Mouse (Mus musculus): ENCODE results near the gene Vasn. TPM values are rescaled to one million over a fixed set of nuclear protein-coding genes. Genes with fewer than 3 reads are reported as not detected.
"Not testable (repeated sequence)": the region's sequence is repeated elsewhere in the genome, so short reads cannot be mapped to it uniquely, and the experiment has no call there.

Gene Vasn
- polyA plus RNA-seq, 1 experiment = 8.1 TPM

GRCm38 (mm10) chr16:4667190-4667808 lies 27.6 kb downstream of the Vasn start:
- 55% methylated on average over 3 of the region's 3 CpGs for WGBS
- Histone ChIP-seq H3K4me1 (replicated peaks; ENCODE audit: control insufficient read depth, insufficient read depth, low read length) (no peaks in the 10 kb centered on the region), H3K27me3 (ENCODE audit: control insufficient read depth, insufficient read depth, low read length) (no peaks in the 10 kb centered on the region), H3K36me3 (ENCODE audit: control insufficient read depth, insufficient read depth, low read length) (peaks cover 72% of the 10 kb centered on the region), H3K27ac (ENCODE audit: control insufficient read depth, insufficient read depth, low read length) (no peak overlapping the region), H3K4me3 (ENCODE audit: control insufficient read depth, insufficient read depth, low read length) (no peak overlapping the region)
- peak; percentile 85 for DNase-seq
- TF ChIP-seq POLR2A (IDR thresholded peaks at IDR 0.05; ENCODE audit: control insufficient read depth, extremely low read depth, insufficient read depth, low read length, poor library complexity) (no peak), CTCF (IDR thresholded peaks at IDR 0.05; ENCODE audit: borderline replicate concordance, control insufficient read depth, extremely low read depth, insufficient read depth, low read length, poor library complexity) (peak; percentile 93; the same call in 1 of the 2 replicates)

GRCm38 (mm10) chr16:4670317-4670716 lies 30.6 kb downstream of the Vasn start:
- 96% methylated on average over 5 of the region's 5 CpGs for WGBS
- no peak for DNase-seq
- no peak overlapping the region for H3K27ac ChIP-seq (ENCODE audit: control insufficient read depth, insufficient read depth, low read length)
- no peaks in the 10 kb centered on the region for H3K27me3 ChIP-seq (ENCODE audit: control insufficient read depth, insufficient read depth, low read length)
- no peak for TF ChIP-seq CTCF (IDR thresholded peaks at IDR 0.05; ENCODE audit: borderline replicate concordance, control insufficient read depth, extremely low read depth, insufficient read depth, low read length, poor library complexity)
- no peak for TF ChIP-seq POLR2A (IDR thresholded peaks at IDR 0.05; ENCODE audit: control insufficient read depth, extremely low read depth, insufficient read depth, low read length, poor library complexity)
- peaks cover 49% of the 10 kb centered on the region for H3K36me3 ChIP-seq (ENCODE audit: control insufficient read depth, insufficient read depth, low read length)
- H3K4me1 ChIP-seq (replicated peaks; ENCODE audit: control insufficient read depth, insufficient read depth, low read length) = peaks cover 19% of the 10 kb centered on the region
- no peak overlapping the region for H3K4me3 ChIP-seq (ENCODE audit: control insufficient read depth, insufficient read depth, low read length)

GRCm38 (mm10) chr16:4674091-4674490 lies 34.4 kb downstream of the Vasn start:
- Histone ChIP-seq H3K4me1 (replicated peaks; ENCODE audit: control insufficient read depth, insufficient read depth, low read length) (peaks cover 48% of the 10 kb centered on the region), H3K4me3 (ENCODE audit: control insufficient read depth, insufficient read depth, low read length) (no peak overlapping the region), H3K27ac (ENCODE audit: control insufficient read depth, insufficient read depth, low read length) (peak overlapping the region; percentile 95), H3K27me3 (ENCODE audit: control insufficient read depth, insufficient read depth, low read length) (no peaks in the 10 kb centered on the region), H3K36me3 (ENCODE audit: control insufficient read depth, insufficient read depth, low read length) (peaks cover 29% of the 10 kb centered on the region)
- TF ChIP-seq POLR2A (IDR thresholded peaks at IDR 0.05; ENCODE audit: control insufficient read depth, extremely low read depth, insufficient read depth, low read length, poor library complexity) (no peak), CTCF (IDR thresholded peaks at IDR 0.05; ENCODE audit: borderline replicate concordance, control insufficient read depth, extremely low read depth, insufficient read depth, low read length, poor library complexity) (no peak)
- peak; percentile 78 for DNase-seq
- WGBS = under 1% methylated on average over 4 of the region's 4 CpGs

- Histone ChIP-seq H3K27ac (ENCODE audit: control insufficient read depth, insufficient read depth, low read length) (no peak overlapping the region), H3K27me3 (ENCODE audit: control insufficient read depth, insufficient read depth, low read length) (no peaks in the 10 kb centered on the region), H3K36me3 (ENCODE audit: control insufficient read depth, insufficient read depth, low read length) (peaks cover 18% of the 10 kb centered on the region), H3K4me1 (replicated peaks; ENCODE audit: control insufficient read depth, insufficient read depth, low read length) (peaks cover 48% of the 10 kb centered on the region), H3K4me3 (ENCODE audit: control insufficient read depth, insufficient read depth, low read length) (no peak overlapping the region)
- TF ChIP-seq CTCF (IDR thresholded peaks at IDR 0.05; ENCODE audit: borderline replicate concordance, control insufficient read depth, extremely low read depth, insufficient read depth, low read length, poor library complexity) (no peak), POLR2A (IDR thresholded peaks at IDR 0.05; ENCODE audit: control insufficient read depth, extremely low read depth, insufficient read depth, low read length, poor library complexity) (no peak)
- no peak for DNase-seq
- WGBS = 59% methylated on average over 5 of the region's 5 CpGs
These were observed 37.1 kb downstream of the Vasn start for GRCm38 (mm10) chr16:4676836-4677235.

- DNase-seq = no peak
- peaks cover 13% of the 10 kb centered on the region for H3K36me3 ChIP-seq (ENCODE audit: control insufficient read depth, insufficient read depth, low read length)
- H3K27ac ChIP-seq (ENCODE audit: control insufficient read depth, insufficient read depth, low read length) = no peak overlapping the region
- 0 out of 2 replicates have a peak overlapping the region, but pooled peaks have one; percentile 1 for H3K4me3 ChIP-seq (ENCODE audit: control insufficient read depth, insufficient read depth, low read length)
- TF ChIP-seq POLR2A (IDR thresholded peaks at IDR 0.05; ENCODE audit: control insufficient read depth, extremely low read depth, insufficient read depth, low read length, poor library complexity) (no peak), CTCF (IDR thresholded peaks at IDR 0.05; ENCODE audit: borderline replicate concordance, control insufficient read depth, extremely low read depth, insufficient read depth, low read length, poor library complexity) (no peak)
- H3K27me3 ChIP-seq (ENCODE audit: control insufficient read depth, insufficient read depth, low read length) = no peaks in the 10 kb centered on the region
- WGBS = 33% methylated on average over 5 of the region's 5 CpGs
- H3K4me1 ChIP-seq (replicated peaks; ENCODE audit: control insufficient read depth, insufficient read depth, low read length) = peaks cover 46% of the 10 kb centered on the region
These were observed 38.3 kb downstream of the Vasn start for GRCm38 (mm10) chr16:4678080-4678479.

- DNase-seq = peak; percentile 94
- H3K4me3 ChIP-seq (ENCODE audit: control insufficient read depth, insufficient read depth, low read length) = peak within 1 kb of the TSS; percentile 70
- H3K36me3 ChIP-seq (ENCODE audit: control insufficient read depth, insufficient read depth, low read length) = peaks cover 13% of the 10 kb centered on the region
- 0 out of 2 replicates have a peak, but pooled peaks have one; percentile 15 for TF ChIP-seq CTCF (IDR thresholded peaks at IDR 0.05; ENCODE audit: borderline replicate concordance, control insufficient read depth, extremely low read depth, insufficient read depth, low read length, poor library complexity)
- peak; percentile 84 for TF ChIP-seq POLR2A (IDR thresholded peaks at IDR 0.05; ENCODE audit: control insufficient read depth, extremely low read depth, insufficient read depth, low read length, poor library complexity)
- no peaks in the 10 kb centered on the region for H3K27me3 ChIP-seq (ENCODE audit: control insufficient read depth, insufficient read depth, low read length)
- peak within 1 kb of the TSS; percentile 23 for H3K27ac ChIP-seq (ENCODE audit: control insufficient read depth, insufficient read depth, low read length)
- 0% methylated on average over 47 of the region's 47 CpGs for WGBS
- peaks cover 39% of the 10 kb centered on the region for H3K4me1 ChIP-seq (replicated peaks; ENCODE audit: control insufficient read depth, insufficient read depth, low read length)
These were observed 39.6 kb downstream of the Vasn start, which contains the start of gene Coro7 for GRCm38 (mm10) chr16:4679121-4680018. Gene Coro7, minus strand, starts transcription at chr16:4679777.

- not testable (repeated sequence) for H3K4me3 ChIP-seq (ENCODE audit: control insufficient read depth, insufficient read depth, low read length); H3K27me3 ChIP-seq (ENCODE audit: control insufficient read depth, insufficient read depth, low read length); DNase-seq; H3K27ac ChIP-seq (ENCODE audit: control insufficient read depth, insufficient read depth, low read length); H3K36me3 ChIP-seq (ENCODE audit: control insufficient read depth, insufficient read depth, low read length)
- WGBS = 92% methylated on average over 3 of the region's 3 CpGs
- H3K4me1 ChIP-seq (replicated peaks; ENCODE audit: control insufficient read depth, insufficient read depth, low read length) = peaks cover 26% of the 10 kb centered on the region
These were observed 41.2 kb downstream of the Vasn start for GRCm38 (mm10) chr16:4680922-4681455.
